Mouse (Mus musculus) embryonic fibroblast, embryonic 13.5 days (primary cell): ENCODE results near the gene Gm10638. TPM values are rescaled to one million over a fixed set of nuclear protein-coding genes. Genes with fewer than 3 reads are reported as not detected.

ENCODE experiments used
- H3K27ac ChIP-seq: 2 replicates; pipeline ENCODE4 v1.5.1; 2012; ENCODE audit warnings: low read length, control low read depth, inconsistent platforms; ENCODE audit not compliant: insufficient read depth
- H3K4me1 ChIP-seq: 2 replicates; pipeline ENCODE4 v1.6.1; 2011; ENCODE audit warnings: low read length; ENCODE audit not compliant: control insufficient read depth, insufficient read depth
- H3K4me3 ChIP-seq: 2 replicates; pipeline ENCODE4 v1.5.1; 2011; ENCODE audit warnings: mild to moderate bottlenecking, control low read depth, low read length; ENCODE audit not compliant: insufficient read depth
- CTCF ChIP-seq: IDR thresholded peaks from 2 replicates; pipeline ENCODE4 v1.5.1; 2011; ENCODE audit warnings: mild to moderate bottlenecking, control low read depth, low read length, moderate library complexity, borderline replicate concordance; ENCODE audit not compliant: insufficient read depth
- POLR2A ChIP-seq: IDR thresholded peaks from 2 replicates; pipeline ENCODE4 v1.6.1; 2011; ENCODE audit warnings: low read depth, mild to moderate bottlenecking, control low read depth, low read length, moderate library complexity
- polyA plus RNA-seq: library from polyadenylated mRNA; stranded (reverse); fragments of >200 nt; gene quantifications from 2 replicates; pipeline ENCODE4 v1.2.4, GENCODE M21; 2011; ENCODE audit warnings: low read depth; ENCODE audit not compliant: missing spikeins, insufficient read length

Gene Gm10638
- polyA plus RNA-seq, result 0.58 and 1.3 TPM in 2 replicates

GRCm38 (mm10) chr8:86745221-86745934, at the start of gene Gm10638, which contains the start of gene Siah1a:
Gm10638 (plus strand) TSS chr8:86745699.
Siah1a (minus strand) TSS chr8:86745934.
- Histone ChIP-seq H3K4me1 (peaks cover 4% of the 10 kb centered on the region), H3K4me3 (peak within 1 kb of the TSS; percentile 99), H3K27ac (peak within 1 kb of the TSS; percentile 82)
- TF ChIP-seq CTCF (no peak), POLR2A (peak; percentile 61)

DNA sequence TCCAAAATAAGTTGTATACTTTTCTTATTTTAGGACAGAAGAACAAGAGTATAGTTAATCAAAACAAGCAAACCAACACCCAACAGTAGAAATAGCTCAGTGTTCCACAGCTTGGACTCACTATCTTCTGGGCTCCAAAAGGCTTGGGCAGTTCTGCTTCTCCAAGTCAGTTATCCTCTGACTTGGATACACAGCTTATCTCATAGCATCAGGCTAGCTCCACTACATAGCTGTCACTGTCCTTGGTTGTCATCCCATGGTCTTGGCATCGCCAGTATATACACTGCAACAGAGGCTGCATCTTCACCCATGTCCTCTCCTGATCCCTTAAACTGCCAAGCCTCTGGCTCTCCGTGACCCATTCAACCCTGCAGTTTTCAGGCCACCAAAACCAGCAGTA, 49.8 kb upstream of the Gm10638 start:
- Histone ChIP-seq H3K27ac (no peak overlapping the region), H3K4me1 (no peaks in the 10 kb centered on the region), H3K4me3 (no peak overlapping the region)
- TF ChIP-seq CTCF (no peak), POLR2A (no peak)

- Histone ChIP-seq H3K4me1 (no peaks in the 10 kb centered on the region), H3K4me3 (no peak overlapping the region), H3K27ac (no peak overlapping the region)
- TF ChIP-seq POLR2A, result no peak
- TF ChIP-seq CTCF, result no peak
Measured at GRCm38 (mm10) chr8:86698811-86699421, 46.6 kb upstream of the Gm10638 start.

- no peak for TF ChIP-seq CTCF
- TF ChIP-seq POLR2A, result no peak
- Histone ChIP-seq H3K4me3 (no peak overlapping the region), H3K4me1 (no peaks in the 10 kb centered on the region), H3K27ac (no peak overlapping the region)
Measured at GRCm38 (mm10) chr8:86699471-86699870, 46.0 kb upstream of the Gm10638 start.

DNA sequence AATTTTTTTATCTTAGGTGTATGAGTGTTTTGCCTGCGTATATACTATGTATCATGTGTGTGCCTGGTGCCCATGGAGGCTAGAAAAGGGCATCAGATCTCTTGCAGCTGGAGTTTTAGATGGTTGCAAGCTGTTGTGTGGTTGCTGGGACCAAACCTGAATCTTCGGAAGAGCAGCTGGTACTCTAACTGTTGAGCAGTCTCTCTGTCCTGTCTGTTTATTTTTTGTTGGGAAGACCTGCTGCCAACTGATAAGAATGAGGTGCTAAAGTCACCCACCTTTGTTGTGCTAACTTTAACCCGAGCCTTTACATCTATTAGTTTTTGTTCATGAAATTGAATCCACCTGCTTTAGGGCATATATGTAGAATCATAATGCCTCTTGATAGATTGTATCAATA, 43.0 kb upstream of the Gm10638 start:
- no peak overlapping the region for H3K4me3 ChIP-seq
- H3K27ac ChIP-seq, result no peak overlapping the region
- H3K4me1 ChIP-seq, result no peaks in the 10 kb centered on the region
- TF ChIP-seq POLR2A, result no peak
- TF ChIP-seq CTCF, result no peak

GRCm38 (mm10) chr8:86705317-86705716, 40.2 kb upstream of the Gm10638 start:
- TF ChIP-seq CTCF, result no peak
- no peak overlapping the region for H3K4me3 ChIP-seq
- H3K27ac ChIP-seq, result no peak overlapping the region
- no peaks in the 10 kb centered on the region for H3K4me1 ChIP-seq

DNA sequence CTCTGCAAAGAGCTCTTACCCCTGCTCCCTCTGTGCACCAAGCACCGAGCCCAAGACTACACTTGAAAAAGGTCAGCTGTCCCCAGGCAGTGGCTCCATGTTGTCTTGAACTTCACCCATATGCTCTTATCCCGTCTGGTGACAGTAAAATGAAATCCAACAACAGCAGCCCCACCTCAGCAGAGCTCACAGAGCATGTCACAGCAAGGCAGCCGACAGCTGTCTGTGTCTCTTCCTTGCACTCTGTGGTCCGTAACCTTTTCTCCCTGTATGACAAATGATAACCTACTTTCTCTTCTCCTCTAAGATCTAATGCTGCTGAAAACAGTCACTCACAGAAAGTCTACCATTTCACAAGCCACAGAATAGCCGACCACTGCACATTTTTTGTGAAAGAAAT, 38.7 kb upstream of the Gm10638 start:
- H3K4me1 ChIP-seq, result no peaks in the 10 kb centered on the region

GRCm38 (mm10) chr8:86707873-86708272, 37.6 kb upstream of the Gm10638 start:
- no peaks in the 10 kb centered on the region for H3K4me1 ChIP-seq
- TF ChIP-seq POLR2A (no peak), CTCF (no peak)
- H3K4me3 ChIP-seq, result no peak overlapping the region
- no peak overlapping the region for H3K27ac ChIP-seq

More for the DNA sequence above, 38.7 kb upstream of the Gm10638 start:
- TF ChIP-seq POLR2A, result no peak
- no peak for TF ChIP-seq CTCF
- Histone ChIP-seq H3K27ac (no peak overlapping the region), H3K4me3 (no peak overlapping the region)

- H3K4me3 ChIP-seq, result no peak overlapping the region
- no peak for TF ChIP-seq POLR2A
- TF ChIP-seq CTCF, result no peak
- no peaks in the 10 kb centered on the region for H3K4me1 ChIP-seq
- no peak overlapping the region for H3K27ac ChIP-seq
Measured at GRCm38 (mm10) chr8:86712594-86712993, 32.9 kb upstream of the Gm10638 start.
